Mouse (Mus musculus) lung, postnatal 0 days (tissue): ENCODE results near the gene Mllt6.

Source experiments
- CTCF ChIP-seq: IDR thresholded peaks from 2 replicates; pipeline ENCODE4 v1.5.1; 2016; ENCODE audit warnings: antibody characterized with exemption, mild to moderate bottlenecking
- EP300 ChIP-seq: IDR thresholded peaks from 2 replicates; pipeline ENCODE4 v1.6.1; 2016; ENCODE audit warnings: antibody characterized with exemption, mild to moderate bottlenecking, control low read depth

DNA sequence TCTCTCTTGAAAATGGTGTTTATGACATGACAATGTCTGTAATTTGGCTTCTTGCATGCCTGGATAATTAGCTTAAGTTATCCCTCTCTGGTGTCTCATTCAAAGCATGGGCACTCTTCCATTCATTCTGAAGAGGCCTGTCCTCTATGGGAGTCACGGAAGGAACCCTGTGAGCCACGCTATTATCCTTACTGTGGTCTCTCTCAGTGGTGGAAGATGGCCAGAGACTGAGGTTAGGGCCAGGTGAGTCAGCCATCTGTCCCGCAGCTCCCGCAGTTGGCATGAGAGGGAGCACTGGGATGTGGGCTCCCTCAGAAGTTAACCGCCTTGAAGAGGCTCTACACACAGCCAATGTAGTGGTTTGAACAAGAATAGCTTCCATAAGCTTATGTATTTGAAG is 12.9 kb upstream of the Mllt6 start:
- TF ChIP-seq CTCF (no peak), EP300 (no peak)
